8 mouse cellular contexts compared by ENCODE assay signal in genomic region chr11:116030088-116030897, GRCm38 (mm10). TPM values are rescaled to one million over a fixed set of nuclear protein-coding genes. Genes with fewer than 3 reads are reported as not detected.
A peak's percentile ranks its signal among the peaks of the same experiment; 100 is the strongest.
DNase-seq lines count a peak whose midpoint lies in the region; ATAC-seq lines count a peak whose summit lies in the region.

TSS of gene Unk (plus strand) at chr11:116030322.

- H3K9me3 ChIP-seq in lung, embryonic 16.5 days (ENCODE audit: control insufficient read depth, low read length), result no peaks in the 10 kb centered on the region

- no peaks in the 10 kb centered on the region for H3K27me3 ChIP-seq in lung, embryonic 16.5 days (ENCODE audit: control insufficient read depth, insufficient read depth, low read depth, low read length)

- ATAC-seq in hematopoietic stem cell, adult 5-6 weeks (replicated peaks in 1 of 2; ENCODE audit: insufficient read depth in 1 of 2, low FRiP score in 2 of 2, low TSS enrichment in 1 of 2, low read depth in 1 of 2, poor library complexity in 2 of 2, severe bottlenecking in 2 of 2), result peak; percentile 85 to 89
- peak; percentile 95 for ATAC-seq in lung, embryonic 16.5 days (ENCODE audit: low read depth)

- H3K4me2 ChIP-seq in lung, embryonic 16.5 days (ENCODE audit: low read depth, low read length), result peak within 1 kb of the TSS; percentile 69

- peak within 1 kb of the TSS; percentile 97 for H3K9ac ChIP-seq in lung, embryonic 16.5 days (ENCODE audit: low read length)

- DNase-seq in MEL-GATA-1-ER (ENCODE audit: extremely low read depth, low read depth), result peak; percentile 98
- peak; percentile 98 for DNase-seq in cerebellum, adult 8-10 months
- peak; percentile 98 for DNase-seq in forelimb bud, embryonic 11.5 days (ENCODE audit: low read depth, low spot score)
- peak; percentile 97 for DNase-seq in layer of hippocampus, adult 9-10 months (ENCODE audit: low spot score)
- DNase-seq in ovary, postnatal 10 days (ENCODE audit: low spot score), result peak; percentile 86
- peak; percentile 92 to 96 for DNase-seq in thymus, postnatal 10 days (ENCODE audit: low spot score in 2 of 2)

- H3K4me1 ChIP-seq in lung, embryonic 16.5 days (replicated peaks; ENCODE audit: control insufficient read depth, insufficient read depth, low read length), result peaks cover 10% of the 10 kb centered on the region

- peak within 1 kb of the TSS; percentile 84 for H3K4me3 ChIP-seq in lung, embryonic 16.5 days (ENCODE audit: low read length)

- under 1% methylated on average over 67 of the region's 67 CpGs for WGBS in lung, embryonic 16.5 days

- H3K36me3 ChIP-seq in lung, embryonic 16.5 days (ENCODE audit: control insufficient read depth, insufficient read depth, low read length), result peaks cover 2% of the 10 kb centered on the region; the same call in 1 of the 2 replicates

- H3K27ac ChIP-seq in lung, embryonic 16.5 days (ENCODE audit: low read length), result peak within 1 kb of the TSS; percentile 100

RNA-seq across cellular contexts. Expression of gene Unk, which starts in this region (rescaled TPM):
- 19.1 and 19.9 TPM in 2 replicates for total RNA-seq in hematopoietic stem cell, adult 5-6 weeks (2017)
- 37.9 and 41.3 TPM in 2 replicates for polyA plus RNA-seq in lung, embryonic 16.5 days (2015; fragmentation: Nextera tagmentation; extraction: Ambion mirVana)

Comparison
In these comparisons a context has a peak if more than half of its experiments do, and no peak if none do; other contexts are left out.
1. Peak in every context shown above with its lines: DNase-seq, ATAC-seq, H3K4me3 ChIP-seq and H3K27ac ChIP-seq.